Mouse (Mus musculus): Measurements from ENCODE around the gene Gm973. TPM values are rescaled to one million over a fixed set of nuclear protein-coding genes. Genes with fewer than 3 reads are reported as not detected.

Gene Gm973
- polyA plus RNA-seq, 1 experiment from 2014 or later, result 11.5 TPM

GRCm38 (mm10) chr1:59503659-59504301 lies 12.3 kb upstream of the Gm973 start:
- no peak overlapping the region for H3K4me2 ChIP-seq (ENCODE audit: low read length)
- no peak overlapping the region for H3K9ac ChIP-seq (ENCODE audit: low read depth, low read length)
- H3K4me1 ChIP-seq (ENCODE audit: control insufficient read depth, insufficient read depth, low read depth, low read length), result no peaks in the 10 kb centered on the region
- 62% methylated on average over 7 of the region's 7 CpGs for WGBS
- ATAC-seq, result no peak
- no peaks in the 10 kb centered on the region for H3K27me3 ChIP-seq (replicated peaks; ENCODE audit: control insufficient read depth, insufficient read depth, low read length)
- H3K9me3 ChIP-seq (ENCODE audit: control insufficient read depth, low read length), result no peaks in the 10 kb centered on the region
- H3K27ac ChIP-seq (ENCODE audit: low read depth, low read length), result no peak overlapping the region
- no peak overlapping the region for H3K4me3 ChIP-seq (ENCODE audit: low read length)
- H3K36me3 ChIP-seq (ENCODE audit: control insufficient read depth, insufficient read depth, low read length), result no peaks in the 10 kb centered on the region

DNA sequence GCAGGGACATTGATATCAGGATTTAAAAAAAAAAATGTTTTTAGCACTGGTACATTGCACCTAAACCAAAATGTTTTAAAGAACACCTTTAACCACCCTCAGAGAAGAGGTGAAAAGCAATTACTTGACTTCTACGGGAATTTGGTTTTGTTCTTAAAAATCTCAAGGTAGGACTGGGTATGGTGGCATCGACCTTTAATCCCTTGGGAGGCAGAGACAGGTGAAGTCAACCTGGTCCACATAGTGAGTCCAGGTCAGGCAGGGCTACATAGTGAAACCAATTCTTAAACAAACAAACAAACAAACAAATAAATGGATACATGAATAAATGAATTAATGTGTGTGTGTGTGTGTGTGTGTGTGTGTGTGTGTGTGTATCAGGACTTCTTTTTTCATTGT lies 11.8 kb upstream of the Gm973 start:
- no peak overlapping the region for H3K27ac ChIP-seq (ENCODE audit: low read depth, low read length)
- no peaks in the 10 kb centered on the region for H3K36me3 ChIP-seq (ENCODE audit: control insufficient read depth, insufficient read depth, low read length)
- no peak overlapping the region for H3K4me3 ChIP-seq (ENCODE audit: low read length)
- no peak overlapping the region for H3K9ac ChIP-seq (ENCODE audit: low read depth, low read length)
- no peaks in the 10 kb centered on the region for H3K4me1 ChIP-seq (ENCODE audit: control insufficient read depth, insufficient read depth, low read depth, low read length)
- no peak for ATAC-seq
- WGBS, result 86% methylated on average over 2 of the region's 2 CpGs
- H3K9me3 ChIP-seq (ENCODE audit: control insufficient read depth, low read length), result no peaks in the 10 kb centered on the region
- no peaks in the 10 kb centered on the region for H3K27me3 ChIP-seq (replicated peaks; ENCODE audit: control insufficient read depth, insufficient read depth, low read length)
- no peak overlapping the region for H3K4me2 ChIP-seq (ENCODE audit: low read length)

DNA sequence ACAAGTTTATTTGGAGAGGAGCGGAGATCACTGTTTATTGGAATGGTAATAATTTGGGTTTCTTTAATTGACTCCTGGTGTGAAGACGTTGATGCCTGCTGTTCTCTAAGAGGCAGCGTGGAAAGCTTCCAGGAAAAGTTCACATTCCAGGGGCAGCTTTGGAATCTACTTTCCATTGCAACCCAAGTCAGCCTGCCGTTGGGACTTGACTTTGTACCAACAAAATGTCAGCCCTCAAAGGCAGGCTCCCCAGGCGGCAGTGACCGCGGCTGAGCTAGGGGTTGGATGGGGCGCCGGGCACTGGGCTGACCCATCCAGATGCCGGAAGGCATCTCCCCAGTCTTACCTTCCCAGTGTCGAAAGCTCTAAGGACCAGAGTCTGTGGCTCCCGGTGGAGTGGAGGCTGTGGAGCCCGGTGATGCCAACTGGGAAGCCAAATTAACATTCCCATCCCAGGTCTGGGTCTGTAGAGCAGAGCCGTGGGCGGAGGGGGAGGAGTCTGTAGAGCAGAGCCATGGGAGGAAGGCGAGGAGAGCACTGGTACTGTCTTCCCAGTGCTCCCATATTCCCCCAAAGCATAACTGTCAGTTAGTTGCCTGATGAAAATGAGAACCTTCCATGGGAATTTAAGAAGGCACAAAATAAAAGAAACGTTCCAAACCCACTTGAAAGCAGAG lies 7.5 kb upstream of the Gm973 start:
- Histone ChIP-seq H3K27ac (ENCODE audit: low read depth, low read length) (no peak overlapping the region), H3K27me3 (replicated peaks; ENCODE audit: control insufficient read depth, insufficient read depth, low read length) (no peaks in the 10 kb centered on the region; the same call in 1 of the 2 replicates), H3K9me3 (ENCODE audit: control insufficient read depth, low read length) (no peaks in the 10 kb centered on the region), H3K4me1 (ENCODE audit: control insufficient read depth, insufficient read depth, low read depth, low read length) (no peaks in the 10 kb centered on the region), H3K4me3 (ENCODE audit: low read length) (no peak overlapping the region), H3K9ac (ENCODE audit: low read depth, low read length) (no peak overlapping the region), H3K36me3 (ENCODE audit: control insufficient read depth, insufficient read depth, low read length) (no peaks in the 10 kb centered on the region), H3K4me2 (ENCODE audit: low read length) (no peak overlapping the region)
- 24% methylated on average over 17 of the region's 17 CpGs for WGBS
- peak; percentile 77 for ATAC-seq

GRCm38 (mm10) chr1:59511566-59512270 lies 4.3 kb upstream of the Gm973 start:
- Histone ChIP-seq H3K27me3 (replicated peaks; ENCODE audit: control insufficient read depth, insufficient read depth, low read length) (no peaks in the 10 kb centered on the region; the same call in 1 of the 2 replicates), H3K4me3 (ENCODE audit: low read length) (no peak overlapping the region), H3K9ac (ENCODE audit: low read depth, low read length) (no peak overlapping the region), H3K4me2 (ENCODE audit: low read length) (no peak overlapping the region), H3K27ac (ENCODE audit: low read depth, low read length) (no peak overlapping the region), H3K9me3 (ENCODE audit: control insufficient read depth, low read length) (no peaks in the 10 kb centered on the region), H3K36me3 (ENCODE audit: control insufficient read depth, insufficient read depth, low read length) (no peaks in the 10 kb centered on the region), H3K4me1 (ENCODE audit: control insufficient read depth, insufficient read depth, low read depth, low read length) (peaks cover 9% of the 10 kb centered on the region)
- WGBS, result 67% methylated on average over 9 of the region's 9 CpGs
- ATAC-seq, result no peak

- Histone ChIP-seq H3K4me2 (ENCODE audit: low read length) (no peak overlapping the region), H3K9ac (ENCODE audit: low read depth, low read length) (no peak overlapping the region), H3K9me3 (ENCODE audit: control insufficient read depth, low read length) (no peaks in the 10 kb centered on the region), H3K27me3 (replicated peaks; ENCODE audit: control insufficient read depth, insufficient read depth, low read length) (no peaks in the 10 kb centered on the region), H3K4me3 (ENCODE audit: low read length) (no peak overlapping the region), H3K36me3 (ENCODE audit: control insufficient read depth, insufficient read depth, low read length) (no peaks in the 10 kb centered on the region), H3K4me1 (ENCODE audit: control insufficient read depth, insufficient read depth, low read depth, low read length) (peaks cover 16% of the 10 kb centered on the region), H3K27ac (ENCODE audit: low read depth, low read length) (no peak overlapping the region)
- WGBS, result 44% methylated on average over 11 of the region's 11 CpGs
- no peak for ATAC-seq
These were observed 4.3 kb downstream of the Gm973 start for GRCm38 (mm10) chr1:59520226-59520837.

DNA sequence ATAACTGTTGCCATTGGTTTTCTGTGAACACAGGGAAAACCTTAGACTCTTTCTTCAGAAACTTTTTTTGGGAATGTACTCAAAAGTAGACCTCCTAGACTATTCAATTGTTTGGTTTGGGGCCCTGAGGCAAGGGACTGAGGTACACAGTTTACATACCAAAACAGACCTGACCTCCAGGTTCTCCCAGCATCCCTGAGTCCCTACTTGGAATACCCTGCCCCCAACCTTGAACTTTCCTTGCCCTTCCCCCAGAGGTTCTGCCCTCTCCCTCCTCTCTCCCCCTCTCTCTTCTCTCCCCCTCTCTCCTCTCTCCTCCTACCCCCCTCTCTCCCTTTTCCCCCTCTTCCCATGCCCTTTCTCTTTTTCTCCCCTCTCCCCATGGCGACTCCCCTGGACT lies 6.4 kb downstream of the Gm973 start:
- ATAC-seq, result no peak
- no peak overlapping the region for H3K9ac ChIP-seq (ENCODE audit: low read depth, low read length)
- H3K27ac ChIP-seq (ENCODE audit: low read depth, low read length), result no peak overlapping the region
- no peaks in the 10 kb centered on the region for H3K9me3 ChIP-seq (ENCODE audit: control insufficient read depth, low read length)
- H3K4me2 ChIP-seq (ENCODE audit: low read length), result no peak overlapping the region
- H3K4me3 ChIP-seq (ENCODE audit: low read length), result no peak overlapping the region
- no peaks in the 10 kb centered on the region for H3K27me3 ChIP-seq (replicated peaks; ENCODE audit: control insufficient read depth, insufficient read depth, low read length)
- peaks cover 3% of the 10 kb centered on the region for H3K4me1 ChIP-seq (ENCODE audit: control insufficient read depth, insufficient read depth, low read depth, low read length)
- 57% methylated on average over 1 of the region's 1 CpGs for WGBS
- no peaks in the 10 kb centered on the region for H3K36me3 ChIP-seq (ENCODE audit: control insufficient read depth, insufficient read depth, low read length)

- H3K4me3 ChIP-seq (ENCODE audit: low read length), result no peak overlapping the region
- H3K27me3 ChIP-seq (replicated peaks; ENCODE audit: control insufficient read depth, insufficient read depth, low read length), result no peaks in the 10 kb centered on the region
- no peak for ATAC-seq
- H3K36me3 ChIP-seq (ENCODE audit: control insufficient read depth, insufficient read depth, low read length), result no peaks in the 10 kb centered on the region
- H3K9ac ChIP-seq (ENCODE audit: low read depth, low read length), result no peak overlapping the region
- no peak overlapping the region for H3K4me2 ChIP-seq (ENCODE audit: low read length)
- no peaks in the 10 kb centered on the region for H3K9me3 ChIP-seq (ENCODE audit: control insufficient read depth, low read length)
- 41% methylated on average over 5 of the region's 5 CpGs for WGBS
- no peak overlapping the region for H3K27ac ChIP-seq (ENCODE audit: low read depth, low read length)
- peaks cover 3% of the 10 kb centered on the region for H3K4me1 ChIP-seq (ENCODE audit: control insufficient read depth, insufficient read depth, low read depth, low read length)
These were observed 7.4 kb downstream of the Gm973 start for GRCm38 (mm10) chr1:59523378-59523958.

DNA sequence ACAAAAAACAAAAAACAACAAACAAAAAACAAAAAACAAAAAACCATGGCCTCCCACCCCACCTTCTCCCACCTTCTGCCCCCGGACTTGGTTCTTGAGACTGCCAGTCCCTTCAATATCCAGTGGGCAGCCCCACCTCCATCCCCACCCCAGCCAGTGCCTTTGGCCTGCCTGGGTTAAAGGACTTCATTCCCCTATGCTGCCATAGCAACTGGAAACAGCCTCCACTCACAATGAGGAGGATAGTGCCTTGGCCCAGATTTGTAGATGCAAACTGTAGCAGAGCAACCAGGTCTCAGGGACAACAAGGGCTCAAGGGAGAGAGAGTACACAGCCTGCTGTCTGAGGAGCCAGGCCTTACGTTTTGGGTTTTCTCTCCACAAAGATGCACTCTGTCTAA lies 8.0 kb downstream of the Gm973 start:
- Histone ChIP-seq H3K9ac (ENCODE audit: low read depth, low read length) (no peak overlapping the region), H3K27me3 (replicated peaks; ENCODE audit: control insufficient read depth, insufficient read depth, low read length) (no peaks in the 10 kb centered on the region), H3K36me3 (ENCODE audit: control insufficient read depth, insufficient read depth, low read length) (no peaks in the 10 kb centered on the region), H3K9me3 (ENCODE audit: control insufficient read depth, low read length) (no peaks in the 10 kb centered on the region), H3K27ac (ENCODE audit: low read depth, low read length) (peak overlapping the region; percentile 62; the same call in 1 of the 2 replicates), H3K4me1 (ENCODE audit: control insufficient read depth, insufficient read depth, low read depth, low read length) (peaks cover 3% of the 10 kb centered on the region), H3K4me2 (ENCODE audit: low read length) (no peak overlapping the region; the same call in 1 of the 2 replicates), H3K4me3 (ENCODE audit: low read length) (no peak overlapping the region)
- WGBS, result 25% methylated on average over 2 of the region's 2 CpGs
- ATAC-seq, result peak; percentile 84

DNA sequence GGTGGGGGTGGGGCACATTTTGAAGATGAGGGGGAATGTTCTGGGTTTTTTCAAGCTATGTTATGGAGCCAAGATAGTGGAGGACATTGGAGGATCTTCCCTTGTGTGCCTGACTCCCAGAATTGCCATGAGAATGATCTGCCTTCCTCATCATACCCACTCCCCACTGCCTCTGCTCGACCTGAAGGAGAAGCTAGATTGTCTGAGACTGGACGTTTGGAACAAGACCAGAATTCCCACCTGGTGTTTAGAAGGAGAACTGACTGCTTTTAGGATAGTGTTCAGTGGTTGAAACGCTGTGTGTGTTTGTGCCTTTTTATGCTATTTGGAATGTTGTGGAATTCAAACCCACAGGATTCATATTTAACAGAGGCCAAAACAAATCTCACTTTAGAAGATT lies 8.7 kb downstream of the Gm973 start:
- 42% methylated on average over 3 of the region's 3 CpGs for WGBS
- Histone ChIP-seq H3K4me2 (ENCODE audit: low read length) (peak overlapping the region; percentile 24), H3K4me3 (ENCODE audit: low read length) (no peak overlapping the region), H3K36me3 (ENCODE audit: control insufficient read depth, insufficient read depth, low read length) (no peaks in the 10 kb centered on the region), H3K4me1 (ENCODE audit: control insufficient read depth, insufficient read depth, low read depth, low read length) (peaks cover 3% of the 10 kb centered on the region), H3K27me3 (replicated peaks; ENCODE audit: control insufficient read depth, insufficient read depth, low read length) (no peaks in the 10 kb centered on the region), H3K9ac (ENCODE audit: low read depth, low read length) (no peak overlapping the region), H3K9me3 (ENCODE audit: control insufficient read depth, low read length) (no peaks in the 10 kb centered on the region), H3K27ac (ENCODE audit: low read depth, low read length) (no peak overlapping the region)
- ATAC-seq, result no peak
